ENCODE assay signal across 8 mouse cellular contexts in genomic region chr12:5375616-5376461, GRCm38 (mm10). TPM values are rescaled to one million over a fixed set of nuclear protein-coding genes. Genes with fewer than 3 reads are reported as not detected.
A peak's percentile ranks its signal among the peaks of the same experiment; 100 is the strongest.
DNase-seq lines count a peak whose midpoint lies in the region; TF ChIP-seq lines count a peak whose summit lies in the region.

Gene Klhl29, minus strand, starts transcription at chr12:5375682.

- 3% methylated on average over 65 of the region's 66 CpGs for WGBS in lung, adult 2 months

- no peak for TF ChIP-seq CTCF in lung, adult 2 months (IDR thresholded peaks at IDR 0.05; ENCODE audit: insufficient read depth, low read length)

- TF ChIP-seq POLR2A in lung, adult 2 months (IDR thresholded peaks at IDR 0.05; ENCODE audit: borderline replicate concordance, extremely low read depth, low read depth, low read length): peak; percentile 53; the same call in 1 of the 2 replicates

- DNase-seq in ZHBTc4 (ENCODE audit: low read depth, low spot score): peak; percentile 86
- peak; percentile 98 to 99 for DNase-seq in cerebellum, postnatal 10 days
- DNase-seq in frontal cortex, postnatal 10 days (ENCODE audit: low spot score in 2 of 2): peak; percentile 74 to 83
- peak; percentile 85 for DNase-seq in heart, postnatal 4 days
- peak; percentile 73 for DNase-seq in layer of hippocampus, adult 9-11 months
- peak; percentile 77 for DNase-seq in lung, adult 2 months
- DNase-seq in retina, embryonic 14.5 days (ENCODE audit: low spot score): peak; percentile 85
- no peak for DNase-seq in T-cell, adult 2 months (ENCODE audit: low spot score)

- 0 out of 2 replicates have a peak, but pooled peaks cover 2% of the 10 kb centered on the region for H3K4me1 ChIP-seq in lung, adult 2 months (ENCODE audit: control insufficient read depth, insufficient read depth, low read length)

- H3K4me3 ChIP-seq in lung, adult 2 months (replicated peaks; ENCODE audit: extremely low read depth, low read depth, low read length): peak within 1 kb of the TSS; percentile 62

RNA-seq across cellular contexts. Expression of gene Klhl29, which starts in this region (rescaled TPM):
- under 1 TPM; 0.69 to 0.90 TPM for total RNA-seq in heart, postnatal 4 days (2021)
- polyA plus RNA-seq in lung, adult 2 months (2012; rRNA removed): 4.6 and 6.1 TPM in 2 replicates

Comparison
In these comparisons a context has a peak if more than half of its experiments do, and no peak if none do; other contexts are left out.
1. Peak in DNase-seq in heart, postnatal 4 days; RNA of the gene not detected or under 1 TPM.